Mouse (Mus musculus) CH12.LX (cell line): ENCODE data around the gene Mmp28. TPM values are rescaled to one million over a fixed set of nuclear protein-coding genes. Genes with fewer than 3 reads are reported as not detected.

Experiments used
- DNase-seq: peaks from one replicate; pipeline ENCODE4 v3.0.0-alpha.2; 2013; ENCODE audit errors: extremely low read depth
- H3K27ac ChIP-seq: 2 replicates; pipeline ENCODE4 v1.5.1; 2012; ENCODE audit warnings: low read depth, mild to moderate bottlenecking, control low read depth, moderate library complexity; ENCODE audit not compliant: insufficient read depth
- H3K27me3 ChIP-seq: replicated peaks from 2 replicates; pipeline ENCODE3; 2012; ENCODE audit warnings: inconsistent platforms
- H3K36me3 ChIP-seq, 2 experiments: replicated peaks in 1 of 2; 2 replicates each; pipeline versions ENCODE3 to v1.6.1; 2012; ENCODE audit warnings: inconsistent platforms in 1 of 2, low read length in 1 of 2, mild to moderate bottlenecking in 1 of 2, mixed read lengths in 1 of 2, moderate library complexity in 1 of 2; ENCODE audit not compliant: control insufficient read depth in 1 of 2, insufficient read depth in 1 of 2
- H3K4me1 ChIP-seq, 2 experiments: 2 replicates each; pipeline ENCODE4 v1.6.1; 2012; ENCODE audit warnings: inconsistent platforms in 1 of 2, moderate library complexity in 1 of 2; ENCODE audit not compliant: insufficient read depth in 2 of 2, control insufficient read depth in 1 of 2
- H3K4me2 ChIP-seq: 2 replicates; pipeline ENCODE4 v1.6.1; 2012; ENCODE audit warnings: low read depth, mild to moderate bottlenecking, control low read depth; ENCODE audit not compliant: poor library complexity, insufficient read depth, severe bottlenecking
- H3K4me3 ChIP-seq, 3 experiments: fragments of 150-350 bp in 1 of 3; sonication (generic) in 1 of 3; replicated peaks in 1 of 3; 2 replicates each; pipeline versions ENCODE3 to v1.5.1; 2011 to 2012; ENCODE audit warnings: low read depth in 2 of 3, low read length in 2 of 3, mild to moderate bottlenecking in 2 of 3, moderate library complexity in 2 of 3, control low read depth in 1 of 3, improper control_type of control experiment in 1 of 3, inconsistent platforms in 1 of 3, mixed read lengths in 1 of 3; ENCODE audit not compliant: poor library complexity in 1 of 3
- H3K79me2 ChIP-seq: replicated peaks from 2 replicates; pipeline ENCODE4 v1.6.1; 2012; ENCODE audit warnings: mild to moderate bottlenecking, moderate library complexity; ENCODE audit not compliant: control insufficient read depth, poor library complexity, insufficient read depth, severe bottlenecking; ENCODE audit errors: extremely low read depth
- H3K9ac ChIP-seq: 2 replicates; pipeline ENCODE4 v1.6.1; 2012; ENCODE audit warnings: low read depth, mild to moderate bottlenecking, control low read depth, moderate library complexity; ENCODE audit not compliant: insufficient read depth
- H3K9me3 ChIP-seq: replicated peaks from 2 replicates; pipeline ENCODE3; 2012; ENCODE audit warnings: low read length, inconsistent platforms, mixed read lengths
- BHLHE40 ChIP-seq: IDR thresholded peaks from 2 replicates; pipeline ENCODE4 v1.6.1; 2011; ENCODE audit warnings: mild to moderate bottlenecking, low read depth, low read length, improper control_type of control experiment
- E2F4 ChIP-seq: IDR thresholded peaks from 2 replicates; pipeline ENCODE4 v1.6.1; 2011; ENCODE audit warnings: low read depth, low read length, improper control_type of control experiment; ENCODE audit not compliant: insufficient replicate concordance
- EP300 ChIP-seq: IDR thresholded peaks from 2 replicates; pipeline ENCODE4 v1.6.1; 2011; ENCODE audit warnings: low read length, improper control_type of control experiment
- ETS1 ChIP-seq: conservative IDR thresholded peaks from 2 replicates; pipeline ENCODE4 v1.6.1; 2012; ENCODE audit warnings: low read depth, mild to moderate bottlenecking, inconsistent platforms, low read length, improper control_type of control experiment, moderate library complexity
- GABPA ChIP-seq: IDR thresholded peaks from 2 replicates; pipeline ENCODE4 v1.6.1; 2012; ENCODE audit warnings: low read depth, low read length, improper control_type of control experiment, inconsistent platforms; ENCODE audit not compliant: insufficient replicate concordance
- HCFC1 ChIP-seq: IDR thresholded peaks from 2 replicates; pipeline ENCODE4 v1.6.1; 2012; ENCODE audit warnings: low read depth, mild to moderate bottlenecking, inconsistent platforms, low read length, improper control_type of control experiment
- IRF4 ChIP-seq: IDR thresholded peaks from 2 replicates; pipeline ENCODE4 v1.6.1; 2014; ENCODE audit warnings: low read depth, mild to moderate bottlenecking, inconsistent platforms, low read length, improper control_type of control experiment
- JUN ChIP-seq: IDR thresholded peaks from 2 replicates; pipeline ENCODE4 v1.6.1; 2011; ENCODE audit warnings: low read depth, mild to moderate bottlenecking, low read length, improper control_type of control experiment, moderate library complexity; ENCODE audit not compliant: insufficient read depth
- JUND ChIP-seq: conservative IDR thresholded peaks from 2 replicates; pipeline ENCODE4 v1.6.1; 2011; ENCODE audit warnings: low read depth, low read length, improper control_type of control experiment
- MAX ChIP-seq: IDR thresholded peaks from 2 replicates; pipeline ENCODE4 v1.6.1; 2011; ENCODE audit warnings: low read length, improper control_type of control experiment
- MAZ ChIP-seq: IDR thresholded peaks from 2 replicates; pipeline ENCODE4 v1.6.1; 2012; ENCODE audit warnings: low read depth, mild to moderate bottlenecking, inconsistent platforms, low read length, improper control_type of control experiment, moderate library complexity
- NRF1 ChIP-seq: IDR thresholded peaks from 2 replicates; pipeline ENCODE4 v1.6.1; 2014; ENCODE audit warnings: low read depth, mild to moderate bottlenecking, inconsistent platforms, low read length, improper control_type of control experiment, moderate library complexity
- PAX5 ChIP-seq: IDR thresholded peaks from 2 replicates; pipeline ENCODE4 v1.6.1; 2012; ENCODE audit warnings: low read length, inconsistent platforms, mixed read lengths
- POLR2A ChIP-seq: IDR thresholded peaks from 2 replicates; pipeline ENCODE4 v1.6.1; 2011; ENCODE audit warnings: low read depth, mild to moderate bottlenecking, improper control_type of control experiment, low read length
- RAD21 ChIP-seq: IDR thresholded peaks from 2 replicates; pipeline ENCODE4 v1.6.1; 2011; ENCODE audit warnings: low read depth, mild to moderate bottlenecking, low read length, improper control_type of control experiment, moderate library complexity
- TBP ChIP-seq: conservative IDR thresholded peaks from 2 replicates; pipeline ENCODE4 v1.6.1; 2011; ENCODE audit warnings: low read depth, low read length, improper control_type of control experiment
- TCF12 ChIP-seq: IDR thresholded peaks from 2 replicates; pipeline ENCODE4 v1.6.1; 2014; ENCODE audit warnings: low read depth, mild to moderate bottlenecking, inconsistent platforms, low read length, improper control_type of control experiment
- UBTF ChIP-seq: IDR thresholded peaks from 2 replicates; pipeline ENCODE4 v1.6.1; 2012; ENCODE audit warnings: low read depth, mild to moderate bottlenecking, inconsistent platforms, low read length, improper control_type of control experiment, moderate library complexity
- ZC3H11A ChIP-seq: IDR thresholded peaks from 2 replicates; pipeline ENCODE4 v1.6.1; 2012; ENCODE audit warnings: low read depth, mild to moderate bottlenecking, inconsistent platforms, low read length, improper control_type of control experiment
- ZKSCAN1 ChIP-seq: IDR thresholded peaks from 2 replicates; pipeline ENCODE4 v1.6.1; 2012; ENCODE audit warnings: low read depth, inconsistent platforms, low read length, improper control_type of control experiment, borderline replicate concordance
- ZMIZ1 ChIP-seq: IDR thresholded peaks from 2 replicates; pipeline ENCODE4 v1.6.1; 2012; ENCODE audit warnings: low read depth, mild to moderate bottlenecking, inconsistent platforms, low read length, improper control_type of control experiment
- dilution Hi-C: fragments of 300-500 bp; cut with MboI; formaldehyde crosslinking; loops from 2 replicates; pipeline ENCODE4 v1.14.3; 2020; ENCODE audit warnings: low sequenced_read_pairs; ENCODE audit not compliant: extremely low pct_unique_long_range_greater_than_20kb, extremely low pct_ligation_motif_present
- in situ Hi-C: fragments of 300-500 bp; cut with MboI; formaldehyde crosslinking; loops from 3 replicates; pipeline ENCODE4 v1.14.3; 2019; ENCODE audit warnings: low sequenced_read_pairs, low pct_ligation_motif_present, low pct_unique_long_range_greater_than_20kb, mixed read lengths
- polyA plus RNA-seq: library from polyadenylated mRNA; unstranded; fragments of >175 nt; gene quantifications from 2 replicates; pipeline ENCODE4 v1.2.1, GENCODE M21; 2012; ENCODE audit warnings: low read depth; ENCODE audit not compliant: insufficient read length
- total RNA-seq, 2 experiments: library from RNA; depleted of rRNA; stranded (reverse); fragments of 300-350 nt in 1 of 2; fragments of >200 nt in 1 of 2; gene quantifications; 2 replicates each; pipeline ENCODE4 v1.2.3; 2012 to 2014

Mmp28 gene
- total and polyA plus RNA-seq, 3 experiments = 0.17 TPM; not detected in 2

DNA sequence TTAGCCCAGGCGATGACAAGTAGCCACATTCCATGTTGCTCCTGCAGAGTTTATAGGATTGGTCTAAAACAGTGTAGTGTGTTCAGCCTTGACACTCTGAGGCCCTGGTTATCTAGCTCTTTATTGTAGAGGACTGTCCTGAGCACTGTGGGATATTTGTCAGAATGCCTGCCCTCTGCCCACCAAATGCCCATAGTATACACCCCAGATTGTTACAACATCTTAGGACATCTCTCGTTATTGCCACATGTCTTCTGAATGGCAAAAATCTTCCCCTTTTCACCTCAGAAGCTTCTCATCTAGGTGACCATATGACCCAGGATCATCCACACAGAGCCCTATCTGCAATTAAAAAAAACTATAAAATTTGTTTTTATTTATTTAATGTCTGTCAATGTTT, 30.3 kb downstream of the Mmp28 start:
- no peak for TF ChIP-seq TBP
- TF ChIP-seq ZC3H11A = no peak
- no peak for TF ChIP-seq UBTF
- TF ChIP-seq TCF12 = no peak
- no peak for TF ChIP-seq JUN
- no peak for TF ChIP-seq ZKSCAN1
- TF ChIP-seq RAD21 = no peak
- TF ChIP-seq IRF4 = no peak
- no peak for TF ChIP-seq E2F4
- no peak for TF ChIP-seq EP300
- H3K36me3 ChIP-seq = no peaks in the 10 kb centered on the region

DNA sequence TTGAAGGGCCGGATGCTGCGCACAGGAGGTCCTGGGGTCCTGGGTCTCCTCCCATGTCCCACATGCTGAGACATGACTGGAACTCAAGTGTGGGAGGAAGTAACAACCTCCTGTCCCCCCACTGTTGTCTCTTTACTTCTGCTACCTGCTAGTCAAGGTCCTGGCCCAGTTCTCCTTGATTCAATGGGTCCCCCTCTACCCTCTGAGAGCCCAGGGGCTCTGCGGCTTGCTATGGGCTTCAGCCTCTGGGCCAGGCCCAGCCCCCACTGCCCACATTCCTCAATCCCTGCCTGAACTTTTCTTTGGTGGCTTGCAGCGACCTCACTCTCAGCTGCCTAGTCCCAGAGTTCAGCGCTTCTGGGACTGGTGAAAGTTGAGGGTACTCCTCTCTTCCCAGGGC, 33.5 kb downstream of the Mmp28 start, which contains the start of gene Gas2l2:
Gene Gas2l2, minus strand, starts transcription at position 101 of the 400 bp plus-strand sequence.
- Histone ChIP-seq H3K27me3 (peaks cover 75% of the 10 kb centered on the region), H3K4me1 (peaks cover 13 to 21% of the 10 kb centered on the region in 2 experiments), H3K79me2 (no peaks in the 10 kb centered on the region)
- no peak for DNase-seq
- TF ChIP-seq NRF1 (no peak), HCFC1 (no peak), ZMIZ1 (no peak), POLR2A (no peak), PAX5 (no peak), UBTF (no peak), ETS1 (no peak), JUND (no peak), BHLHE40 (no peak), GABPA (no peak), RAD21 (no peak), MAX (no peak), TCF12 (no peak), ZKSCAN1 (no peak), MAZ (no peak)
- TF ChIP-seq, all 38 proteins: peak for 0
- Histone ChIP-seq H3K4me2 (no peak within 1 kb of the TSS), H3K27ac (no peak within 1 kb of the TSS), H3K9ac (no peak within 1 kb of the TSS), H3K36me3 (no peaks in the 10 kb centered on the region), H3K4me3 (no peak within 1 kb of the TSS), H3K9me3 (no peaks in the 10 kb centered on the region)
- in situ Hi-C loops = loop anchor here (5.0 kb wide), 1 partner anchor 102 kb away; no protein-coding TSS in a partner anchor
- dilution Hi-C loops = no loop called here

More for the DNA sequence above, 30.3 kb downstream of the Mmp28 start:
- in situ Hi-C loops (no loop called here), dilution Hi-C loops (no loop called here)
- Histone ChIP-seq H3K9me3 (peaks cover 8% of the 10 kb centered on the region), H3K9ac (no peak overlapping the region), H3K4me2 (no peak overlapping the region), H3K79me2 (no peaks in the 10 kb centered on the region), H3K4me1 (peaks cover 0 to under 1% of the 10 kb centered on the region in 2 experiments; a peak in 2 of 4 replicates), H3K27ac (no peak overlapping the region), H3K27me3 (peaks cover 87% of the 10 kb centered on the region), H3K4me3 (no peak overlapping the region)
- DNase-seq = no peak
